Mouse (Mus musculus) stomach, postnatal 0 days (tissue): ENCODE measurements around the gene Adamts17. TPM values are rescaled to one million over a fixed set of nuclear protein-coding genes. Genes with fewer than 3 reads are reported as not detected.

Experiments used
- ATAC-seq: fragments of 200-750 bp; cut with Nextera tagmentation; 2 replicates; pipeline ENCODE4 v1.8.0; 2017; ENCODE audit not compliant: low FRiP score, low TSS enrichment
- DNase-seq: peaks from one replicate; pipeline ENCODE4 v3.0.0-alpha.2; 2016; ENCODE audit warnings: low spot score
- H3K27ac ChIP-seq: fragments of 300-500 bp; sonication (generic); replicated peaks from 2 replicates; pipeline ENCODE4 v1.5.1; 2014; ENCODE audit warnings: mild to moderate bottlenecking, control low read depth
- H3K27me3 ChIP-seq: fragments of 300-500 bp; sonication (generic); 2 replicates; pipeline ENCODE4 v1.6.1; 2014; ENCODE audit warnings: low read length; ENCODE audit not compliant: control insufficient read depth, insufficient read depth
- H3K36me3 ChIP-seq: fragments of 300-500 bp; sonication (generic); 2 replicates; pipeline ENCODE4 v1.6.1; 2014; ENCODE audit warnings: low read length, mixed read lengths; ENCODE audit not compliant: control insufficient read depth, insufficient read depth
- H3K4me1 ChIP-seq: fragments of 300-500 bp; sonication (generic); replicated peaks from 2 replicates; pipeline ENCODE4 v1.6.1; 2014; ENCODE audit warnings: antibody characterized with exemption; ENCODE audit not compliant: control insufficient read depth, insufficient read depth
- H3K4me2 ChIP-seq: fragments of 300-500 bp; sonication (generic); replicated peaks from 2 replicates; pipeline ENCODE4 v1.6.1; 2014; ENCODE audit warnings: low read depth, mild to moderate bottlenecking, control low read depth, moderate library complexity
- H3K4me3 ChIP-seq: fragments of 300-500 bp; sonication (generic); 2 replicates; pipeline ENCODE4 v1.5.1; 2014; ENCODE audit warnings: low read depth, low read length, control low read depth
- H3K9ac ChIP-seq: fragments of 300-500 bp; sonication (generic); 2 replicates; pipeline ENCODE4 v1.6.1; 2014; ENCODE audit warnings: mild to moderate bottlenecking, low read length, control low read depth, mixed read lengths
- H3K9me3 ChIP-seq: fragments of 300-500 bp; sonication (generic); 2 replicates; pipeline ENCODE4 v1.6.1; 2016; ENCODE audit warnings: low read length; ENCODE audit not compliant: control insufficient read depth
- CTCF ChIP-seq: IDR thresholded peaks from 2 replicates; pipeline ENCODE4 v1.5.1; 2016; ENCODE audit warnings: antibody characterized with exemption, low read depth, mild to moderate bottlenecking, moderate library complexity
- EP300 ChIP-seq: optimal IDR thresholded peaks from 2 replicates; pipeline ENCODE3; 2016; ENCODE audit warnings: antibody characterized with exemption
- WGBS: fragments of 180-500 bp; shearing (Covaris S2); extraction: QIAGEN DNeasy Blood & Tissue Kit; methylation state at CpG from one replicate; pipeline ENCODE4 v1.1.7; 2014; 5-methylcytosine and 5-hydroxymethylcytosine counted together
- polyA plus RNA-seq: library from polyadenylated mRNA; unstranded; fragments of >200 nt; fragmentation: Nextera tagmentation; extraction: Ambion mirVana; gene quantifications from 2 replicates; pipeline ENCODE4 v1.2.1, GENCODE M21; 2015

The Adamts17 gene
- polyA plus RNA-seq, 1 experiment from 2014 or later = 2.4 TPM

DNA sequence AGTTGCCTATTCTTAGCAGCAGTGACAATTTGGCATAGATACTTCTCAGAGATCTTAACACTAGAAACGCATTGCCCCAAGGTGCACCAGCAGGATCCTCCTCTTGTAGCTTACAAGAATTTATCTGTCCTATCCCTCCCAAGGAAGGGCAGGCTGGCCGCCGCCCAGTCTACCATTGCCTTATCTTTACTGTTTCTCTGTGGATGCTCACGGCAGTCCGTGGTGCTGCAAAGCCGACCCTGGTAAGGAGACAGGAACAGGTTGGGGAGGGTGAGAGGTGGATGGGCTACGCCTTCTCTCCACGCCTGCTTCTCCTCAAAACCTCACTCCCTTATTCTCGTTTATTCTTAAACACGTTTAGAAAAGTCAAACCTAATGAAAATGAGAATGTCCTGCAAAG lies 195.7 kb downstream of the Adamts17 start:
- Histone ChIP-seq H3K27ac (no peak overlapping the region), H3K4me2 (no peak overlapping the region), H3K9me3 (no peaks in the 10 kb centered on the region), H3K4me3 (no peak overlapping the region), H3K27me3 (no peaks in the 10 kb centered on the region), H3K4me1 (no peaks in the 10 kb centered on the region), H3K36me3 (no peaks in the 10 kb centered on the region), H3K9ac (no peak overlapping the region)
- TF ChIP-seq EP300 = no peak
- no peak for TF ChIP-seq CTCF
- ATAC-seq = no peak
- 79% methylated on average over 10 of the region's 10 CpGs for WGBS
- peak; percentile 8 for DNase-seq

- Histone ChIP-seq H3K4me1 (no peaks in the 10 kb centered on the region), H3K27ac (no peak overlapping the region), H3K4me3 (no peak overlapping the region), H3K9ac (no peak overlapping the region), H3K9me3 (no peaks in the 10 kb centered on the region), H3K4me2 (no peak overlapping the region), H3K36me3 (no peaks in the 10 kb centered on the region), H3K27me3 (no peaks in the 10 kb centered on the region)
- 90% methylated on average over 5 of the region's 5 CpGs for WGBS
- TF ChIP-seq EP300 = no peak
- TF ChIP-seq CTCF = no peak
- DNase-seq = peak; percentile 2
- no peak for ATAC-seq
Observed at GRCm38 (mm10) chr7:67035661-67036060, 196.1 kb downstream of the Adamts17 start.

DNA sequence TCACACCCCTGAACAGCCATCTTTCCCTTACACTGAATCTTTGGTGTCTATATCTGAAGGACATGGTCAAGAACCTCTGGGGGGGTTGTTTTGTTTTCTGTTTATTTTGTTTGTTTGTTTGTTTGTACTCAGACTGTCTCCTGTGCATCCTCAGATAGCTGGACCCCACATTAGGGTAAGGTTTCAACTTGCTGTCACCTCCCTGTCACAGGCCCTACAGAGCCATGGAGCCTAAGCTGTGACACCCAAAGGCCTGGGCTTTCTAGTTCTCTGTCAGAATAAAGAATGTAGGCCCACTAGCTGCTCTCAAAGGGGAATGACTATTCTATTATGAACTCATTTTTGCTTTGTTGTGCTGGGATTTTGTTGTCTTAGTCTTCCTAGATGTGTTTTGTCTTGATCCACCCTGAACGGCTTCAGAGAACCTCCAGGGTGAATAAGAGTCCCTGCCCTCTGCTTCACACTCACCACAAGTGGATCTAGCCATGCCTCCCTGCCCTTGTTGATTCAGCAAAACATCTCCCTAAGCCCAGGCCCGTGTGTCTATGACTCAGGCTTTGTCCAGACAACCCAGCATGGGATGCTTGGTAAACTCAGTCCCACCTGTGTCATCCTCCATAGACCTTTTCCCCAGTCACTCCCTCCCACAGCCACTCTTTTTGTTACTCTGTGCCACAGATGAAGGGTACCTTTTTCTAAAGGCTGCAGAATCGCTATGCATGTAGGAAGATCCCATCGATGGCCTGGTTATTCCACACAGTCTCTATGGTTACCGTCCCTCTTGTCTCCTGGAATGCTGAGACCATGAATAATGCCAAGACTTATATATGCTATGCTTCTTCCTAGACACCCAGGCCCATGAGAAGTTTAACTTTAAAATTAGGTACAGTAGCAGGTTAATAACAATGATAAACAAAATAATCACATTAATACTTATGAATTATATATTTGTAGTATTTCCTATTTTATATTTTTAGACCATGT lies 197.3 kb downstream of the Adamts17 start:
- H3K36me3 ChIP-seq = no peaks in the 10 kb centered on the region
- TF ChIP-seq CTCF = no peak
- TF ChIP-seq EP300 = no peak
- no peak for ATAC-seq
- WGBS = 81% methylated on average over 5 of the region's 5 CpGs
- no peaks in the 10 kb centered on the region for H3K27me3 ChIP-seq
- no peak overlapping the region for H3K4me3 ChIP-seq
- H3K9me3 ChIP-seq = no peaks in the 10 kb centered on the region
- H3K4me2 ChIP-seq = no peak overlapping the region
- no peak overlapping the region for H3K27ac ChIP-seq
- H3K9ac ChIP-seq = no peak overlapping the region
- H3K4me1 ChIP-seq = no peaks in the 10 kb centered on the region
- peak; percentile 6 for DNase-seq

- ATAC-seq (no peak), DNase-seq (peak; percentile 1)
- H3K36me3 ChIP-seq = no peaks in the 10 kb centered on the region
- no peak overlapping the region for H3K9ac ChIP-seq
- no peaks in the 10 kb centered on the region for H3K4me1 ChIP-seq
- H3K4me2 ChIP-seq = no peak overlapping the region
- no peaks in the 10 kb centered on the region for H3K27me3 ChIP-seq
- 77% methylated on average over 4 of the region's 4 CpGs for WGBS
- H3K4me3 ChIP-seq = no peak overlapping the region
- no peaks in the 10 kb centered on the region for H3K9me3 ChIP-seq
- TF ChIP-seq EP300 = no peak
- no peak for TF ChIP-seq CTCF
- H3K27ac ChIP-seq = no peak overlapping the region
Observed at GRCm38 (mm10) chr7:67037726-67038520, 198.4 kb downstream of the Adamts17 start.

GRCm38 (mm10) chr7:67039143-67039542 lies 199.6 kb downstream of the Adamts17 start:
- ATAC-seq (no peak), DNase-seq (peak; percentile 2)
- Histone ChIP-seq H3K27me3 (no peaks in the 10 kb centered on the region), H3K4me2 (no peak overlapping the region), H3K9me3 (no peaks in the 10 kb centered on the region), H3K4me3 (no peak overlapping the region), H3K36me3 (no peaks in the 10 kb centered on the region), H3K4me1 (no peaks in the 10 kb centered on the region), H3K27ac (no peak overlapping the region), H3K9ac (no peak overlapping the region)
- WGBS = 41% methylated on average over 3 of the region's 3 CpGs
- no peak for TF ChIP-seq EP300
- no peak for TF ChIP-seq CTCF
